Mouse (Mus musculus): ENCODE data around the gene Pth2.
"Not testable (repeated sequence)": the region's sequence is repeated elsewhere in the genome, so short reads cannot be mapped to it uniquely, and the experiment has no call there.

Gene Pth2

DNA sequence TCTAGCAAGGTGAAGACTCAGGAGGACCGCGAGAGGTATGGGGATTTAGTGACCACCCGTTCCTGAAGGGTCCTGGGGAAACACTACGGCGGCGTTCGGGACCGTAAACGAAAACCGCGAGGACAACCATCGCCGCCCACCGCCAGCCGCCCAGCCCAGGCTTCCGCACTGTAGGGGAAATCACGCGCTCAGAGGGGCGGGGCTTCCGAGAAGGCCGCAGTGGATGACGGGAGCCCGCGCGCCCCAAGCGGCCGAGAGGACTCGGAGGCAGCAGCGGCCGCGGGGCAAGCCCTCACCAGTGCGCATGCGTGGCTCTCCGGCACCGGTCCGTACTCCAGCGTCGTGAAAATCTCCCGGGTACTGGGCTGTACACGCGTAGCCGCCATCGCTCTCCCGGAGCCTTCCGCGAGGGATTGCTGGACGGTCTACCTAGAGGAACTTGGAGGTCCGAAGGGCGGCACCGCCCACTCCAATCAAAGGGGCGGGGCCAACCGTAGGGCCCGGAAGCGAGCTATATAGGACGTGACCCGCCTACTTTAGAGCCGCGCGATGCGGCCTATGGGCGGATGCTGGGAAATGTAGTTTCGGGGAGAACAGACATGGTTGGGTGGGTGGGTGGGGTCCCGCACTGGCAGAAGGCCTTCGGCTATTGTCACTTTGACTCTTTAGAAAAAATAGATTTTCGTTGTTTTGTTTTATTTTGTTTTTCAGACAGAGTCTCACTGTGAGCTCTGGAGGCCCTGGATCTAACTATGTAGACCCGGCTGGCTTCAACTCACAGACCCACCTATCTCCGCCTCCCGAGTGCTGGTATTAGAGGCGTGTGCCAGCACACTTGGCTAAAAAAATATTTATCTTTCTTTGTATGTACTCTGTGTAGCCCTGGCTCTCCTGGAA, 26.5 kb upstream of the Pth2 start, which contains the start of the genes Pih1d1 and Aldh16a1:
TSS of gene Pih1d1 (plus strand) at position 208 of the 897 bp plus-strand sequence.
TSS of gene Aldh16a1 (minus strand) at position 489 of the 897 bp plus-strand sequence.
- DNase-seq, result peak; percentile 97

DNA sequence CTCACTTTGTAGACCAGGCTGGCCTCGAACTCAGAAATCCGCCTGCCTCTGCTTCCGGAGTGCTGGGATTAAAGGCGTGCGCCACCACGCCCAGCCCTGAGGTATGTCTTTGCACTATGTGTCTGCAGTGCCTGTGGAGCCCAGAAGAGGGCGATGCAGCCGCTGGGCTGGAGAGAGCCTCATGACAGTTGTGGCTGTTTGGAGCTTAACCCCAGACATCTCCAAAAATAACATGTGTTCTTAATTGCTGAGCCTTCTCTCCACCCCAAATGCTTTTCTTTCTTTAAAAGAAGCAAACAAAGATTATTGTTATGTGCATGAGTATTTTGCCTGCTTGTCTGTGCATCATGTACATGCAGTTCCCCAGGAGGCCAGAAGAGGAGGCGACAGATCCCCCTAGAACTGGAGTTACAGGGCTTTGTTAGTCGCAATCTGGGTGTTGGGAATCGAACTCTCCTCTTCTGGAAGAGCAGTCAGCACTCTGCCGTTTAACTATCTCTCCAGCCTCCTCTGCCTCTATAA, 25.7 kb upstream of the Pth2 start:
- peak; percentile 84 for DNase-seq

DNA sequence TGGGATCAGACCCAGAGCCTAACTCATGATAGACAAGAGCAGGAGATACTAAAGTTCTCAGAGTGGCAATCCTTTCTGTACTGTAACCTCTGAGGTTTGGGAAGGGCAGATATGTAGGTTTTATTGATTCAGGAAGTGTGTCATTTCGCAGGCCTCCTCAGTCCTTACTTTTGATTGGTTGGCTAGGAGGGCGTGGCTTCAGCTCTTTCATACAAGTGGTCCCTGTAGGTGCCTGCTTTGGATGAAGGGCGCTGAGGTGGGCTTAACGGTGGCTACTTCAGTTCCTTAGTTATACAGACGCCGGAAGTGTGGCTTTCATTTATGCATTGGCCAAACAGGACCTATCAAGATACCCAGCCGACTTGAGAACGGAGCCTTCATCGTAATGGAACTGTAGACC, 25.2 kb upstream of the Pth2 start:
- DNase-seq, result peak; percentile 65

DNA sequence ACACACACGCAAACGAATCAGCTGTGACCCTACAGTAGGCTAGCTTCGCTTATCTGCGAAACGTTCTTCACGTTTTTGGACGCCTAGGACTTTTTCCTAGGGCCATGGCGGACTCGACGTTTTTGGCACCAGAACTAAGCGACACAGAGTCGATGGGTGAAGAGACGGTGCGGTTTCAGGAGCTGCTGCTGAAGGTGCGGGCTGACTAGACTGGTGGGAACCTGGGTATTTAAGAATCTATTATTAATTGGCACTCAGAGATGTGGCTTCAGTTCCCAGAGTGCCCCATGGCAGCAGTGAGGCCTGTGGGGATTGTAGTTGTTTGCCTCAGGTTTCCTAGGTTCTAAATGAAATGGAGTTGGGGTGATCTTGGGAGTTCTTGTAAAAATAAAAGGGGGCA, 24.6 kb upstream of the Pth2 start:
- DNase-seq, result peak; percentile 57

DNA sequence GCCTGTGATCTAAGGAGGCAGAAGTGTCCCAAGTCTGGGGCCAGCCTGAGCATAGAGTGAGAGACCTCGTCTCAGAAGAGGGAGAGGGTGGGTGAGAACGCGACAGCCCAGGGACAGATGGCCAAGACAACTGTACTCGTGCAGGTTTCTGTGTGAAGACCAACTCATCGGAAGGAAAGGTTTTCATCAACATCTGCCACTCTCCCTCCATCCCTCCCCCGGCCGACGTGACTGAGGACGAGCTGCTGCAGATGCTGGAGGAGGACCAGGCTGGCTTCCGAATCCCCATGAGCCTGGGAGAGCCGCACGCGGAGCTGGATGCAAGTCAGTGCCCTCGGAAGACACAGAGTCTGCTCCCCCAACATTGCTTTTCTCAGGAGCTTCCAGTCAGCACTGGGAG, 23.3 kb upstream of the Pth2 start:
- peak; percentile 41 for DNase-seq

DNA sequence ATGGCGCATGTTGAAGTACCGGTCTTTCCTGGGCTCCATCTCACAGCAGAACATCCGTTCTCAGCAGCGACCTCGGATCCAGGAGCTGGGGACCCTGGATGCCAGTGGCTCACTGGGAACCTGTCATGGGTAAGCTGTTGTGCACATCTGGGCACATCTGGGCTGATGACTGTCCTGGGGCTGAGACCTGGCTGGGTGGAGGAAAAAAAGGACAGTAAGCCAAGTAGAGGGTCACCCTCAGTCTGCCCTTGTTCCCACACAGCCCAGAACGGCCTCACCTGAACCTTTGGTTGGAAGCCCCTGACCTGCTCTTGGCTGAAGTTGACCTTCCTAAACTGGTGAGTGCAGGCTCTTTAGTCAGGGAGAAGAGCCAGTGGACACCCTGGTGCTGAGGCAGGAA, 21.8 kb upstream of the Pth2 start:
- peak; percentile 63 for DNase-seq

DNA sequence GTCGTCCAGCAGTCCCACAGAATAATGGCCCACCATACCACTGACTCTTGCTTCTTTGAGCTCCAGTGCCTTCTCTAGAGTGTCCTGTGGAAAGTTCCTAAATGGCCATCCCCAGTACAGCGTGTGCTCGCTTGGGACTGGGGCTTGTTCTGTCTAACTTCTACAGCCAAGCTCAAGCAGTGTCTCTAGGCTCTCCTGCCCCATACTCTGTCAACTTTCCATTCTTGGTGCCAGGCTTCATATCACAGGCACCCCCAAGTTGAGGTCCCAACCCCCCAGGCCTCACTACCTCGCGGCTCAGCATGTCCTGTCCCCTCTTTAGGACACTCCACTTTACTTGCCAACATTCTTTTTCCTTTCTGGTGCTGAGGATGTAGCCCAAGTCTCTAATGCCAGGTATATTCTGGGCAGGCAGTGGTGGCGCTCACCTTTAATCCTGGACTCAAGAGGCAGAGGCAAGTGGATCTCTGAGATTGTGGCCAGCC, 20.4 kb upstream of the Pth2 start:
- peak; percentile 62 for DNase-seq

DNA sequence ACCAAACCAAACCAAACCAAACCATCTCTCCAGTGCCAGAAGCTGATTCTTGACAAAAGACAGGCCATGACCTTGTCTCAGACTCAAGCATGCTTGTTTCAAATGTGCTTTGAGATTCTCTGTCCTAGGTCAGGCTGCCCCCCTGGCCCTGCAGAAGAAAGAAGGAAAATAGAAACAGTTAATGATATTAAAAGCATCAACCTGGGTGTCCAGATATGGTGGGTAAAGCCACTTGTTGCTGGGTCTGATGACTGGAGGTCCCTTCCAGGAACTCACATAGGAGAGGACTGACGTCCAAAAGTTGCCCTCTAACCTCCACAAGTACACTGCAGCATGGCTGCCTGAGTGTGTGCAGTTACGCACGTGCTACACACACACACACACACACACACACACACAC, 19.9 kb upstream of the Pth2 start:
- peak; percentile 73 for DNase-seq

DNA sequence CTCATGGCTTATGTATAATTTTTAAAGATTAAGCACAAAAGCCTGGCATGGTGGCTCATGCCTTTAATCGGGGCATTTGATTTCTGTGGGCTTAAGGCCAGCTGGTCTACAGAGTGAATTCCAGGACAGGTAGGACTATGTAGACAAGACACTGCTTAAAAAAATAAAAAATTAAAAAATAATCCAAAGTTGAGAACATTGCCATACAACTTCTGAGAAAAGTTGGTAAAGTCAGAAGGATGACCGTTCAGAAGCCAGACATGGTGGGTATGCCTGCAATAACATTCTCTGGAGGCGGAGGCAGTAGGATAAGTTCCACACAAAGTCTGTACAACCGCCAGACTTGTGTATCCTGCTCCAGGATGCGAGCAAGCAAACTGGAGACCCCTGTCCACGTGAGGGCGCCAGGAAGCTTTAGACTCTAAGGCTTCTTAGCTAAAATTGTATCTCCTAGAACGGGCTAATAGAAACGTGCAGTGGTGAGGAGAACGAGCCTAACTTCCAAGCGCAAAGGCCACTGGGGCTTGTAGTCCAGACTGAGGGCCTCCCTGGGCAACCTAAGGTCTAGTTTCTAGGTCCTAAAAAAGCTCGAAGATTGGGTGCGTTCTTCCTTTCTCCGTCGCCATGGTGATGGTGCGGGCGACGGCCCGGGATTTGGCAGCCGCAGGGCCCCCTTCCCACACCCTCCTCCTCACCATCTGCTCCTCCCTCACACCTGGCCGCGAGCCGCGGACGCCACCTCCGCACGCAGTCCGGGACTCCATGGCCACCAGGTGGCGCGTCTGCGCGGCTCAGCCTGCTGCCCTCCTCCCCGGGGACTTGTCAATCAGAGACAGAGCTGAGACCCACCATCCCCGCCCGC, 19.0 kb upstream of the Pth2 start:
- peak; percentile 99 for DNase-seq

DNA sequence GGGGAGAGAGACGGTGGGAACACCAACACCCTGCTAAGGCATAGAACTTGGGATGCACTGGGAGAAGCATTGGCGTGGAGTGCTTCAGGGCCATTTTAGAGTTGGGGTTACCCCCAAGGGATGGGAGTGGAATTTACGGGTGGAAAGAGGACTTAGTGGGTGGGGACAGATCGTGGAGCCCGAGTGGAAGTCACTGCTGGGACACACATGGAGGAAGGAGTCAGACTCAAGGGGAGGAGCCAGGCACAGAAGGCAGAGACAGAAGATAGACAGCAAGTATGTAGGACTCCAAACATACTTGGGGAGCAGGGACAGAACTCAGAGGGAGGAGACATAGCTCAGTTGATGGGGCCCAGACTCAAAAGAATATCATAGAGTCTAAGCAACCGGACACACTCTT, 18.2 kb upstream of the Pth2 start:
- no peak for DNase-seq

DNA sequence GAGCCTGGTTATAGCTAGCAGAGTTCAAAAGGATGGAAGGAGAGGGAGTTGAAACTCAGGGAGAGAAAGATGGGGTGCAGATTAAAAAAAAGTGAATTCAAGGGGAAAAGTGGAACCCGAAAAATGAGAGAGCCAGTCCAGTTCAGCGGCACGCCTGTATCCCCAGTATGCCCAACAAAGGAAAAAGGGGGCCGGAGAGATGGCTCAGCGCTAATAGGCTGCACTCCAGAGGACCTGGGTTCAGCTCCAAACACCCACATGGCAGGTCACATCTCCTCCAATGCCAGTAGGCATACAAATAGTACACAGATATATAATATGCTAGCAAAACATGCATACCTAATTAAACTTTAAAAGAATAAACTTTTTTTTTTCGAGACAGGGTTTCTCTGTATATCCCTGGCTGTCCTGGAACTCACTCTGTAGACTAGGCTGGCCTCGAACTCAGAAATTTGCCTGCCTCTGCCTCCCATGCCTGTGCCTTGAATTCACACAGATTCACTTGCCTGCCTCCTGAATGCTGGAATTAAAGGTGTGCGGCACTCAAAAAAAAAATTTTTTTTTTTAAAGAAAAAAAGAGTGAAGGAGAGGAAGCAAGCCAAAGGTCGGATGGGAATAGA, 17.7 kb upstream of the Pth2 start:
- peak; percentile 69 for DNase-seq

DNA sequence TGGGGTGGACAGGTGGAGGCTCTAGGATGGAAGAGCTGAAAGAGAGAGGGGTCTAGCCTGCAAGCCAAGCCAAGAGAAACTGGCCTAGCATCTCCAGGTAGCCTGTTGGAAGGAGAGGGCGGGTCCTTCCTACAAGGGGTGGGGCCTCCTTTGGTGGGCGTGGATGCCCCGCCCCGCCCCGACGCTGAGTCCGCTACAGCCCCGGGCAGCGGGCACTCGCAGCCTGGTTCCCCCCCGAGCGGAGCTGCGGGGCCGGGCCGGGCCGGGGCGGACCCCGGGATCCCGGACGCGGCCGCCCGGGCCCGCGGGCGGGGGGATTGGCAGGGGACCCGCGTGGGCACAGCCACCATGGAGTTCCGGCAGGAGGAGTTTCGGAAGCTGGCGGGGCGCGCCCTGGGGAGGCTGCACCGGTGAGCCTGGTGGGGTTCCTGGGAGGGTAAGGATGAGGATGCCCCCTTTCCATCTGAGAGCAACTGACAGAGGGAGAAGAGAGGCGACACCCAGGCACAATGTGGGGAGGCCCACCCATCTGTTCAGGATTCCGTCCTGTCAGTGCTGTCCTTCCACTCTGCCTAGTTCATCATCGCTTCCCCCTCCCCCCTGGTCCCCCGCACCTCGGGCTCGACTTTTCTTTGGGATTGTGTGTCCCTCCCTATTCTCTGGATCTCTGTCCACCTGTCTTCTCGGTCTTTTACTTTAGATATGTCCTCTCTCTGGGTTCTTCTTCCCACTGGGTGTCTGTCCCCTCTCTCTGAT, 16.9 kb upstream of the Pth2 start, which contains the start of gene Slc17a7:
TSS of gene Slc17a7 (plus strand) at position 215 of the 756 bp plus-strand sequence.
- DNase-seq, result peak; percentile 87

DNA sequence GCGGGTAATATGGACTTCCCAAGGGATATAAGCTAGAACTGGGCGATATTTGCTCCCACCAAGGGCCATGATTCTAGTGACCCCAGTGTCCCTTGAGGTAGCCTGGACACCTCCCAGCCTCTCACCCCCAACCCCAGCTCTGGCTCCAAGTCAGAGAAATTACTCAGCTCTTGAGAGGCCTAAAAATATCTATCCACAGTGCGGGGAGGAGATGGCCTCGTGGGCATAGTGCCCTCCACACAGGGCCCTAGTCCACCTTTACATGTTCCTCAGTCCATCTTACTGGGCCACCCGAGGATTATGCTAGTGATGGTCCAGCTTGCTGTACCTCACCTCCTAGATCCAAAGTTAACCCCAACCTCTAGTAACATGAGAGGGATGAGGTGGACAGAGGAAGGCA, 16.0 kb upstream of the Pth2 start:
- peak; percentile 84 for DNase-seq

DNA sequence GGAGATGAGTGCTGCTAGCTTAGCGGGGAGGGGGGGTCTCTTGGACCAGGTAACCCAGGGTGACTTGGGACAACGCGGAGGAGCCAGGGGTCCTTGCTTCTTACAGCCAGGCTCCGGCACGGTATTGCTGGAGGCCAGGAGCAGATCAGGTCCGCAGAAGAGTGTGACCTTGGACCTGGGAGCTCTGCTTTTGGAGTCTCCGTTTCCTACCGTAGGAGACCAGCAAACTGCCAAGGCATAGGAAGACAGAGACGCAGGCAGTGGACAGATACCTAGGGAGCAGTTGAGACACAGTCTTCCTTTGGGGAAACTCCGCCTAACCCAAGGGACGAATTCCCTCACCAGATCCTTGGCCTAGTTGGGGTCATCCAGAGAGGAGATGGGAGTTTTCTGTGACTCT, 15.1 kb upstream of the Pth2 start:
- DNase-seq, result no peak

DNA sequence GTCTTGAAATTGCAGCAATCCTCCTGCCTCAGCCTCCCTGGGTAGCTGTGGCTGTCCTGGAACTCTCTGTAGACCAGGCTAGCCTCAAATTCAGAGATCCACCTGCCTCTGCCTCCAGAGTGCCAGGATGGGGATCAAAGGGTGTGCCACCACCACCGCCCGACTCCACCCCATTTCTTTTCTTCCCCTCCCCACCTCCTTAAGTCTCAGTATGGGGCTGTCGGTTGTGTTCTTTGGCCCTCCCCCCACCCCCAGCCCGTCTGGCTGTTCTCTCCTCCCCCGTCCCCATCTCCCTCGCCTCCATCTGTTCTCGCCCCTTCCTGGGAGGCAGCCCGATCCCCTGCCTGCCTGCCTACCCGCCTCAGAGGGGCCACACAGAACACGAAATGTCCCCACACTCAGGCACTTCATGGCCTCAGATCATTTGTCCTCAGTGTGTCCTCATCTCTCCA, 13.8 kb upstream of the Pth2 start:
- peak; percentile 77 for DNase-seq

DNA sequence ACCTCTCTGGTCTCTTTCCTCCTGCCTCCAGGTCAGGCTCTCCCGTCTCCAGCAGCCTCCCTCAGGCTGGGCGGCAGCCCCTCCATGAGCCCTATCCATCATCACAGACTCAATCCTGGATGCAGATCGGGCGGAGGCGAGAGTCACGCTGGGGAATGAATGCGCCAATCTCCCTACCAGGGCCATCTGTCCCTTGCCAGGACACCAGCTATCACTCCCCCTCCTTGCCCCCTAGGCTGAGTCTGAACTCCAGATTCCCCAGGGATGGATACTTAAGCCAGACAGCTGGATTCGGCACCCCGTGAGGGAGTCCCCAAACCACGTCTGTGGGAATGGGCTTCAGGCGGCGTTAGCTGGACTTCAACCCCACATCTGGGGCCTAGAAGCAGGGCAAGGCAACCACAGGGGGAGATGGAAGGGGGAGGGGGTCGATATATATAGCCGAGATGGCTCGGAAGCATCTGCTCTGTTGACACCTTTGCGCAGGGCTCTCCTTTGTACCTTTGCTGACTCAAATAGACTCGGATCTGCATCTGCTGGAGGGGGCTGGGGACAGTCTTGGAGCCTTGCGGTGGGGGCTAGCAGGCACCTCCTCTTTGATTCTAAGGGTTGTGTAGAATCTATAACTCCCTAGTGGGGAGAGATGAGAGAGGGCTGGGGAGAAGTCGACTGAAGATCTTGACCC, 12.9 kb upstream of the Pth2 start:
- peak; percentile 91 for DNase-seq

DNA sequence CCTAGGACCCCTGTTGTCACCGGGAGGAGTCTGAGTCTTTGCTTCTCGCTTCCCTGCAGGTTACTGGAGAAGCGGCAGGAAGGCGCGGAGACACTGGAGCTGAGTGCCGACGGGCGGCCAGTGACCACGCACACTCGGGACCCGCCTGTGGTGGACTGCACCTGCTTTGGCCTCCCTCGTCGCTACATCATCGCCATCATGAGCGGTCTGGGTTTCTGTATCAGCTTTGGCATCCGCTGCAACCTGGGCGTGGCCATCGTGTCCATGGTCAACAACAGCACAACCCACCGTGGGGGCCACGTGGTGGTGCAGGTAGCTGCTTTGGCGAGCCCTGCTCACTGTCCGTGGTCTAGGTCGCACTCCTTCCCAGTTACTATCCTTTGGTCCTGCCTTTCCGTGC, 12.1 kb upstream of the Pth2 start:
- DNase-seq, result peak; percentile 81

DNA sequence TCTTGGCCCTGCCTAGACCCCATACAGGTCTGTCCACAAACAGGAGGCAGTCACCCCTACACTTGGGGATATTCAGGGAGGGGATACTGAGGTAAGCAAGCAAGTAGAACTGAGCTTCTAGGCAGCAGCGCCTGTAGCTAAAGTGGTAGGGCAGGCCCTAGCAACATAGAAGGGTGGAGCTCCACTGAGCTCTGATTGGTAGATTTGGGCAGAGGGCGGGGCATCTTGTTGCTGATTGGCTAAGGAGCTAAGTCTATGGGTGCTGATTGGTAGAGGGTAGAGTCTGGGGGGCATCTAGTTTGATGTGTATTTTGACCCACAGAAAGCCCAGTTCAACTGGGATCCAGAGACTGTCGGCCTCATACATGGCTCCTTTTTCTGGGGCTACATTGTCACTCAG, 11.3 kb upstream of the Pth2 start:
- peak; percentile 83 for DNase-seq

DNA sequence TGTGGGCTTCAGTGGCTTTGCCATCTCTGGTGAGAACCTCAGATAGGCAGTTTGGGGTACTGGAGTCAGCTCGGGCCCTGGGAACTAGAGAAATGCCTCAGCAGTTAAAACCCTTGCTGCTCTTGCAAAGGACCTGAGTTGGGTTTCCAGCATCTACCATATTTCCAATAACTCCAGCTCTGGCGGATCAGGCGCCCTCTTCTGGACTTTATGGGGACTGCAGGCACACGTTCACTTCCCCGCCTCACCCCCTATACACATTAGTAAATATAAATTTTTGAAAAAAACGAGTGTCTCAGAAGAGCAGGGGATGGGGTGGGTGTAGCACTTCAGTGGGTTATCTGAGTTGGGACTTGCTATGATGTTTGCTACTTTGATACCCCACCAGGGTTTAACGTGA, 7.8 kb upstream of the Pth2 start:
- no peak for DNase-seq

DNA sequence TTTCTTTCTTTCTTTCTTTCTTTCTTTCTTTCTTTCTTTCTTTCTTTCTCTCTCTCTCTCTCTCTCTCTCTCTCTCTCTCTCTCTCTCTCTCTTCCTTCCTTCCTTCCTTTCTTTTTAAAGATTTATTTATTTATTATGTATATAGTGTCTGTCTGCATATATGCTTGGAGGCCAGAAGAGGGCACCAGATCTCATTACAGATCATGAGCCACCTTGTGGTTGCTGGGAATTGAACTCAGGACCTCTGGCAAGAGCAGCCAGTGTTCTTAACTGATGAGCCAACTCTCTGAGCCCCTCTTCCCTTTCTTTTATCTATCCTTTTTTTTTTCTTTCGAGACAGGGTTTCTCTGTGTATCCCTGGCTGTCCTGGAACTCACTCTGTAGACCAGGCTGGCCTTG, 7.0 kb upstream of the Pth2 start:
- DNase-seq, result not testable (repeated sequence)

DNA sequence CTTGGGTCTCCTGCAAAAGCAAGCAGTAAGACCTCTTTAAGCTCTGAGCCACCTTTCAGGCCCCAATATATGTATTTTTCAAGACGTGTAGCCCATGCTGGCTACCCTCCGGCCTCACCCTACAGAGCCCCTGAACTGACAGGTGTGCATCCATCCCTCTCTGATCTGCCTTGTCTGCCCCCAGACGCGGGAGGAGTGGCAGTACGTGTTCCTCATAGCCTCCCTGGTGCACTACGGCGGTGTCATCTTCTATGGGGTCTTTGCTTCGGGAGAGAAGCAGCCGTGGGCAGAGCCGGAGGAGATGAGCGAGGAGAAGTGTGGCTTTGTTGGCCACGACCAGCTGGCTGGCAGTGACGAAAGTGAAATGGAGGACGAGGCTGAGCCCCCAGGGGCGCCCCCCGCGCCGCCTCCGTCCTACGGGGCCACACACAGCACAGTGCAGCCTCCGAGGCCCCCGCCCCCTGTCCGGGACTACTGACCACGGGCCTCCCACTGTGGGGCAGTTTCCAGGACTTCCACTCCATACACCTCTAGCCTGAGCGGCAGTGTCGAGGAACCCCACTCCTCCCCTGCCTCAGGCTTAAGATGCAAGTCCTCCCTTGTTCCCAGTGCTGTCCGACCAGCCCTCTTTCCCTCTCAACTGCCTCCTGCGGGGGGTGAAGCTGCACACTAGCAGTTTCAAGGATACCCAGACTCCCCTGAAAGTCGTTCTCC, 6.1 kb upstream of the Pth2 start:
- DNase-seq, result no peak
